Mouse (Mus musculus) splenic B cell, adult 2 months (primary cell): ENCODE data around the gene Olfr160.

Source experiments
- DNase-seq: peaks from one replicate; pipeline ENCODE4 v3.0.0-alpha.2; 2011; ENCODE audit warnings: low read depth, low spot score
- H3K27me3 ChIP-seq: 2 replicates; pipeline ENCODE4 v1.6.1; 2012; ENCODE audit warnings: mild to moderate bottlenecking, low read length, moderate library complexity, mixed read lengths; ENCODE audit not compliant: control insufficient read depth, poor library complexity, insufficient read depth, severe bottlenecking
- H3K36me3 ChIP-seq: 2 replicates; pipeline ENCODE4 v1.6.1; 2012; ENCODE audit warnings: mild to moderate bottlenecking, low read length, moderate library complexity, mixed read lengths; ENCODE audit not compliant: control insufficient read depth, poor library complexity, insufficient read depth, severe bottlenecking

The Olfr160 gene

GRCm38 (mm10) chr9:37669115-37669514 is 46.9 kb downstream of the Olfr160 start, which contains the start of gene Panx3:
TSS of gene Panx3 (minus strand) at chr9:37669235.
- H3K36me3 ChIP-seq = no peaks in the 10 kb centered on the region
- H3K27me3 ChIP-seq = no peaks in the 10 kb centered on the region
- no peak for DNase-seq

DNA sequence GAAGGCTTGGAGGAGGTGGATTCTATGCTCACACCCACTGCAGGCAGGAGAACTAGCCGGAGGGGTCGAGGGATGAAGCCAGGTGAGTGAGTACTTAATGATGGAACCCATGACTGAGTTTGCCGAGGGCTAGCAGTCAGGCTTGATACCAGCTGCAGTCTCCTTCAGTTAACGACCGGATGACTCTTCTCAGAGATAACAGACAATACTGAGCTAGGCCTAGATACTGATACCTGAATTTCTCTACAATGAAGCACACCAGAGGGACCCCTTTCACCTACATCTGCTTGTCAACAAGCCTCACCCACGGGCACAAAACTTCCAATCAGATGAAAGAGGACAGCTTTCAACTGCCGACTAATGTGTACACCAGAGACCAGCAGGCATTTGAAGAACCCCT is 50.0 kb downstream of the Olfr160 start:
- Histone ChIP-seq H3K27me3 (no peaks in the 10 kb centered on the region), H3K36me3 (no peaks in the 10 kb centered on the region)
- DNase-seq = no peak

- no peak for DNase-seq
These were observed 51.4 kb downstream of the Olfr160 start for GRCm38 (mm10) chr9:37664604-37665003.

DNA sequence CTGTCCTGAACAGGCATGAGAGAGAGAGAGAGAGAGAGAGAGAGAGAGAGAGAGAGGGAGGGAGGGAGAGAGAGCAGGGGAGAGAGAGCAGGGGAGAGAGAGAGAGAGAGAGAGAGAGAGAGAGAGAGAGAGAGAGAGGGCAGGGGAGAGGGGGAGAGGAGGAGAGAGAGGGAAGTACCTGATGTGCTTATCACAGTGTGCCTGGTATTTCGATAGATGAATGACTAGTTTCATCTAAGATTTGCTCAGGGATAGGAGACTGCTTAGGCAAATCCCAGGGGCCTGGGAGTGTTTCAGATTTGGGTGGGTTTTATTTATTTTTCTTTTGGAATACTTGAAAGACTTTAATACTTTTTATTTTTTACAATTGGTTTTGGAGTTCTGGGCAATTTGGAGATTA is 52.8 kb downstream of the Olfr160 start:
- Histone ChIP-seq H3K27me3 (no peaks in the 10 kb centered on the region), H3K36me3 (no peaks in the 10 kb centered on the region)
- no peak for DNase-seq

More at GRCm38 (mm10) chr9:37664604-37665003, 51.4 kb downstream of the Olfr160 start:
- Histone ChIP-seq H3K36me3 (no peaks in the 10 kb centered on the region), H3K27me3 (no peaks in the 10 kb centered on the region)

GRCm38 (mm10) chr9:37659413-37659812 is 56.6 kb downstream of the Olfr160 start:
- DNase-seq = no peak
- H3K36me3 ChIP-seq = no peaks in the 10 kb centered on the region; the same call in 1 of the 2 replicates
- no peaks in the 10 kb centered on the region for H3K27me3 ChIP-seq
